Mouse (Mus musculus) retina, postnatal 1 day (tissue): ENCODE data around the gene Tfrc.
A peak's percentile ranks its signal among the peaks of the same experiment; 100 is the strongest.

Experiments
- DNase-seq: peaks from one replicate; pipeline ENCODE4 v3.0.0-alpha.2; 2012

Gene Tfrc

GRCm38 (mm10) chr16:32608712-32609400 is at the start of gene Tfrc:
TSS of gene Tfrc (plus strand) at chr16:32608920.
- peak; percentile 99 for DNase-seq

- no peak for DNase-seq
Observed at GRCm38 (mm10) chr16:32559493-32559892, 49.2 kb upstream of the Tfrc start.

- DNase-seq: no peak
Observed at GRCm38 (mm10) chr16:32563056-32563793, 45.5 kb upstream of the Tfrc start.

GRCm38 (mm10) chr16:32567282-32567681 is 41.4 kb upstream of the Tfrc start:
- DNase-seq: no peak

GRCm38 (mm10) chr16:32568401-32568800 is 40.3 kb upstream of the Tfrc start:
- no peak for DNase-seq

GRCm38 (mm10) chr16:32570042-32570441 is 38.7 kb upstream of the Tfrc start:
- DNase-seq: no peak

GRCm38 (mm10) chr16:32572528-32572927 is 36.2 kb upstream of the Tfrc start:
- no peak for DNase-seq

GRCm38 (mm10) chr16:32586482-32586881 is 22.2 kb upstream of the Tfrc start:
- DNase-seq: no peak

GRCm38 (mm10) chr16:32588568-32588967 is 20.2 kb upstream of the Tfrc start:
- no peak for DNase-seq

- no peak for DNase-seq
Observed at GRCm38 (mm10) chr16:32591521-32591920, 17.2 kb upstream of the Tfrc start.

- DNase-seq: no peak
Observed at GRCm38 (mm10) chr16:32593283-32593805, 15.4 kb upstream of the Tfrc start.

GRCm38 (mm10) chr16:32593916-32594315 is 14.8 kb upstream of the Tfrc start:
- no peak for DNase-seq

- no peak for DNase-seq
Observed at GRCm38 (mm10) chr16:32594701-32595100, 14.0 kb upstream of the Tfrc start.

- DNase-seq: no peak
Observed at GRCm38 (mm10) chr16:32595142-32595855, 13.4 kb upstream of the Tfrc start.

GRCm38 (mm10) chr16:32597909-32598381 is 10.8 kb upstream of the Tfrc start:
- DNase-seq: no peak

- DNase-seq: no peak
Observed at GRCm38 (mm10) chr16:32599151-32599550, 9.6 kb upstream of the Tfrc start.

GRCm38 (mm10) chr16:32602193-32602685 is 6.5 kb upstream of the Tfrc start:
- DNase-seq: no peak

GRCm38 (mm10) chr16:32607562-32608343 is 967 bp upstream of the Tfrc start:
- no peak for DNase-seq

GRCm38 (mm10) chr16:32608344-32608711 is 392 bp upstream of the Tfrc start:
- no peak for DNase-seq

- DNase-seq: no peak
Observed at GRCm38 (mm10) chr16:32609401-32609779, 670 bp downstream of the Tfrc start.

- DNase-seq: no peak
Observed at GRCm38 (mm10) chr16:32610460-32611255, 1.9 kb downstream of the Tfrc start.

- no peak for DNase-seq
Observed at GRCm38 (mm10) chr16:32612052-32612451, 3.3 kb downstream of the Tfrc start.
